16 mouse cellular contexts compared by ENCODE assay signal in genomic region chr5:99183637-99184036, GRCm38 (mm10).
"Had no signal": no experiment of that assay in that cellular context is flagged by ENCODE, and none has a peak within 500 bp of the region (broad histone marks: within the 10 kb centered on the region; RNA-seq: fewer than 3 reads in every experiment).

No protein-coding gene starts in this region.

- H3K36me3 ChIP-seq: limb, embryonic 10.5 days; limb, embryonic 13.5 days; liver, embryonic 12.5 days; liver, embryonic 15.5 days; lung, embryonic 15.5 days had no signal

- H3K9ac ChIP-seq: limb, embryonic 13.5 days; liver, embryonic 12.5 days; liver, embryonic 15.5 days; lung, embryonic 15.5 days had no signal

- H3K9me3 ChIP-seq: liver, embryonic 15.5 days; lung, embryonic 15.5 days had no signal

- H3K27me3 ChIP-seq: liver, embryonic 12.5 days; liver, embryonic 15.5 days; lung, embryonic 15.5 days; megakaryocyte, embryonic 14.5 days had no signal

- DNase-seq: kidney, adult 2 months; kidney, postnatal 14 days; liver; lung, adult 18-20 months; lung, postnatal 10 days; lung, postnatal 36 days; midbrain, embryonic 14.5 days; thymus, adult 18-20 months; thymus, postnatal 36 days had no signal

- H3K4me3 ChIP-seq: limb, embryonic 10.5 days; limb, embryonic 13.5 days; liver, embryonic 12.5 days; liver, embryonic 15.5 days; lung, embryonic 15.5 days; megakaryocyte, embryonic 14.5 days had no signal

- ATAC-seq: liver, embryonic 12.5 days had no signal

- H3K27ac ChIP-seq: limb, embryonic 10.5 days; limb, embryonic 13.5 days; liver, embryonic 12.5 days; liver, embryonic 15.5 days; lung, embryonic 15.5 days had no signal

- H3K4me2 ChIP-seq: limb, embryonic 13.5 days; liver, embryonic 12.5 days; liver, embryonic 15.5 days; lung, embryonic 15.5 days; midbrain, embryonic 11.5 days had no signal

- H3K4me1 ChIP-seq: limb, embryonic 10.5 days; liver, embryonic 12.5 days; liver, embryonic 15.5 days; lung, embryonic 15.5 days; megakaryocyte, embryonic 14.5 days had no signal
